Mouse (Mus musculus): ENCODE data around the gene Treml1. TPM values are rescaled to one million over a fixed set of nuclear protein-coding genes. Genes with fewer than 3 reads are reported as not detected.

The Treml1 gene
- 4.1 TPM for polyA plus RNA-seq (2015; fragmentation: Illumina TruSeq; extraction: RNeasy Lipid Tissue Mini Kit (QIAGEN cat#74804); ENCODE audit: insufficient read depth, low replicate concordance)

GRCm38 (mm10) chr17:48359616-48360015, at the start of gene Treml1:
TSS of gene Treml1 (plus strand) at chr17:48359916.

GRCm38 (mm10) chr17:48315905-48316579, 43.7 kb upstream of the Treml1 start, which contains the start of gene B430306N03Rik:
TSS of gene B430306N03Rik (plus strand) at chr17:48316141.

GRCm38 (mm10) chr17:48346231-48346630, 13.5 kb upstream of the Treml1 start, which contains the start of gene Trem2:
TSS of gene Trem2 (plus strand) at chr17:48346401.

GRCm38 (mm10) chr17:48409380-48410298, 49.9 kb downstream of the Treml1 start, which contains the start of the genes Nfya and Oard1:
TSS of gene Nfya (minus strand) at chr17:48409906.
TSS of gene Oard1 (plus strand) at chr17:48410014.

Other genes starting within 250 kb of the Treml1 start
- gene 9830107B12Rik, start 213.6 kb upstream of the Treml1 start, polyA plus RNA-seq (2015; fragmentation: Illumina TruSeq; extraction: RNeasy Lipid Tissue Mini Kit (QIAGEN cat#74804); ENCODE audit: insufficient read depth, low replicate concordance), result 0.32 TPM
- gene A530064D06Rik, start 192.6 kb upstream of the Treml1 start, polyA plus RNA-seq (2015; fragmentation: Illumina TruSeq; extraction: RNeasy Lipid Tissue Mini Kit (QIAGEN cat#74804); ENCODE audit: insufficient read depth, low replicate concordance), result 4.2 TPM
- gene Trem1, start 127.1 kb upstream of the Treml1 start, polyA plus RNA-seq (2015; fragmentation: Illumina TruSeq; extraction: RNeasy Lipid Tissue Mini Kit (QIAGEN cat#74804); ENCODE audit: insufficient read depth, low replicate concordance), result 3.4 TPM
- 3.7 TPM for gene Trem3, start 112.1 kb upstream of the Treml1 start, polyA plus RNA-seq (2015; fragmentation: Illumina TruSeq; extraction: RNeasy Lipid Tissue Mini Kit (QIAGEN cat#74804); ENCODE audit: insufficient read depth, low replicate concordance)
- gene Treml4, start 95.6 kb upstream of the Treml1 start, polyA plus RNA-seq (2015; fragmentation: Illumina TruSeq; extraction: RNeasy Lipid Tissue Mini Kit (QIAGEN cat#74804); ENCODE audit: insufficient read depth, low replicate concordance), result 80.5 TPM
- 78.2 TPM for gene Treml2, start 60.4 kb upstream of the Treml1 start, polyA plus RNA-seq (2015; fragmentation: Illumina TruSeq; extraction: RNeasy Lipid Tissue Mini Kit (QIAGEN cat#74804); ENCODE audit: insufficient read depth, low replicate concordance)
- gene B430306N03Rik, start 43.8 kb upstream of the Treml1 start, polyA plus RNA-seq (2015; fragmentation: Illumina TruSeq; extraction: RNeasy Lipid Tissue Mini Kit (QIAGEN cat#74804); ENCODE audit: insufficient read depth, low replicate concordance), result 14.7 TPM
- 0.29 TPM for gene Trem2, start 13.5 kb upstream of the Treml1 start, polyA plus RNA-seq (2015; fragmentation: Illumina TruSeq; extraction: RNeasy Lipid Tissue Mini Kit (QIAGEN cat#74804); ENCODE audit: insufficient read depth, low replicate concordance)
- 86.0 TPM for gene Nfya, start 50.0 kb downstream of the Treml1 start, polyA plus RNA-seq (2015; fragmentation: Illumina TruSeq; extraction: RNeasy Lipid Tissue Mini Kit (QIAGEN cat#74804); ENCODE audit: insufficient read depth, low replicate concordance)
- gene Oard1, start 50.1 kb downstream of the Treml1 start, polyA plus RNA-seq (2015; fragmentation: Illumina TruSeq; extraction: RNeasy Lipid Tissue Mini Kit (QIAGEN cat#74804); ENCODE audit: insufficient read depth, low replicate concordance), result 75.5 TPM
- 0.83 TPM for gene Apobec2, start 73.0 kb downstream of the Treml1 start, polyA plus RNA-seq (2015; fragmentation: Illumina TruSeq; extraction: RNeasy Lipid Tissue Mini Kit (QIAGEN cat#74804); ENCODE audit: insufficient read depth, low replicate concordance)
- 8.9 TPM for gene Tspo2, start 91.6 kb downstream of the Treml1 start, polyA plus RNA-seq (2015; fragmentation: Illumina TruSeq; extraction: RNeasy Lipid Tissue Mini Kit (QIAGEN cat#74804); ENCODE audit: insufficient read depth, low replicate concordance)
- 9.0 TPM for gene Unc5cl, start 95.0 kb downstream of the Treml1 start, polyA plus RNA-seq (2015; fragmentation: Illumina TruSeq; extraction: RNeasy Lipid Tissue Mini Kit (QIAGEN cat#74804); ENCODE audit: insufficient read depth, low replicate concordance)